Comparison of ENCODE assay signal across 18 mouse cellular contexts in the genomic region with DNA sequence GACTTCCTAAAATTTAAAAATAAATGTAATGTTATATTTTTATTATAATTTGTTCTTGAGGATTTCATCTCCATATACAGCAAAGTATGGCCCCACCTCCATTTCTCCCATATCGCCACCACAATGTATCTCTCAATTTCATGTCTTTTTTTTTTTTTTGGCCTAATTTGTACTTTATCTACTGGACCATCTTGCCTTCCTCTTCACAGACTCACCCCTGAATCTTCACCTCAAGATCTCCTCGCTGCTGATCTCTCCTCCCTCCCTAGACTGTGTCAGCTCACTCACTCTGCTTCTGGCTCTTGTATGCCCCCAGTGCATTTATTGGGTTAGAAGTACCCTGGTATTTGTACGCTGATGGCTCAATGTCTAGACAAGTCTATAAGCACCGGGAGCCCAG.
"Had no signal": no experiment of that assay in that cellular context is flagged by ENCODE, and none has a peak within 500 bp of the region (broad histone marks: within the 10 kb centered on the region; RNA-seq: fewer than 3 reads in every experiment).

No protein-coding gene starts in this region.

- H3K4me3 ChIP-seq: kidney, embryonic 15.5 days; left cerebral cortex, adult 2 months; lung, embryonic 15.5 days; midbrain, embryonic 10.5 days had no signal

- DNase-seq: kidney, adult 2 months; kidney, postnatal 10 days; kidney, postnatal 36 days; layer of hippocampus, postnatal 36 days; lung, adult 18-20 months; lung, postnatal 10 days; lung, postnatal 36 days; midbrain, embryonic 14.5 days; thymus, adult 2 months; thymus, postnatal 14 days; thymus, postnatal 4 days had no signal

- H3K9me3 ChIP-seq: kidney, embryonic 15.5 days; lung, embryonic 15.5 days; megakaryocyte, embryonic 14.5 days; midbrain, embryonic 10.5 days had no signal

- H3K4me1 ChIP-seq: kidney, embryonic 15.5 days; lung, embryonic 15.5 days had no signal

- H3K4me2 ChIP-seq: kidney, embryonic 15.5 days; lung, embryonic 15.5 days had no signal

- H3K27ac ChIP-seq: kidney, embryonic 15.5 days; left cerebral cortex, adult 2 months; lung, embryonic 15.5 days; midbrain, embryonic 10.5 days; stomach, postnatal 0 days had no signal

- H3K9ac ChIP-seq: kidney, embryonic 15.5 days; lung, embryonic 15.5 days had no signal

- H3K27me3 ChIP-seq: kidney, embryonic 15.5 days; lung, embryonic 15.5 days; megakaryocyte, embryonic 14.5 days had no signal

- H3K36me3 ChIP-seq: kidney, embryonic 15.5 days; lung, embryonic 15.5 days; midbrain, embryonic 10.5 days had no signal

- ATAC-seq: intestine, postnatal 0 days had no signal
